Mouse (Mus musculus): ENCODE measurements around the gene Pigw. TPM values are rescaled to one million over a fixed set of nuclear protein-coding genes. Genes with fewer than 3 reads are reported as not detected.

Pigw gene
- polyA plus RNA-seq, 2 experiments: 1.2 to 4.1 TPM

GRCm38 (mm10) chr11:84827901-84828503 is 52.1 kb downstream of the Pigw start:
- H3K4me1 ChIP-seq (replicated peaks; ENCODE audit: control insufficient read depth in 2 of 2, insufficient read depth in 2 of 2, low read length in 1 of 2): peaks cover 27 to 38% of the 10 kb centered on the region in 2 experiments
- H3K4me2 ChIP-seq (ENCODE audit: low read depth): peak overlapping the region; percentile 97
- peak overlapping the region; percentile 99 for H3K9ac ChIP-seq (replicated peaks)
- peak overlapping the region; percentile 93 to 96 for H3K4me3 ChIP-seq (ENCODE audit: insufficient read depth in 1 of 2, low read depth in 2 of 2, low read length in 2 of 2)
- peak overlapping the region; percentile 99 for H3K27ac ChIP-seq
- H3K9me3 ChIP-seq (ENCODE audit: control insufficient read depth, low read length): no peaks in the 10 kb centered on the region
- no peaks in the 10 kb centered on the region for H3K27me3 ChIP-seq (ENCODE audit: control insufficient read depth, insufficient read depth, low read length)
- 20% methylated on average over 3 of the region's 3 CpGs for WGBS (ENCODE audit: insufficient replicate concordance)
- H3K36me3 ChIP-seq (replicated peaks; ENCODE audit: control insufficient read depth, insufficient read depth, low read depth): peaks cover 76% of the 10 kb centered on the region
- TF ChIP-seq CTCF (IDR thresholded peaks at IDR 0.05; ENCODE audit: low read depth) (no peak), EP300 (IDR thresholded peaks at IDR 0.05; ENCODE audit: low read depth) (no peak)
- ATAC-seq (ENCODE audit: insufficient read depth) (no peak), DNase-seq (ENCODE audit: low read depth in 3 of 3, low spot score in 3 of 3) (no peak)

- DNase-seq (ENCODE audit: low read depth in 3 of 3, low spot score in 3 of 3): no peak
- H3K4me1 ChIP-seq (replicated peaks; ENCODE audit: control insufficient read depth in 2 of 2, insufficient read depth in 2 of 2, low read length in 1 of 2): peaks cover 27 to 42% of the 10 kb centered on the region in 2 experiments
- ATAC-seq (ENCODE audit: insufficient read depth): no peak
- no peaks in the 10 kb centered on the region for H3K27me3 ChIP-seq (ENCODE audit: control insufficient read depth, insufficient read depth, low read length)
- H3K9me3 ChIP-seq (ENCODE audit: control insufficient read depth, low read length): no peaks in the 10 kb centered on the region
- peak overlapping the region; percentile 99 for H3K9ac ChIP-seq (replicated peaks)
- peak overlapping the region; percentile 99 for H3K27ac ChIP-seq
- TF ChIP-seq EP300 (IDR thresholded peaks at IDR 0.05; ENCODE audit: low read depth) (no peak), CTCF (IDR thresholded peaks at IDR 0.05; ENCODE audit: low read depth) (no peak)
- H3K4me3 ChIP-seq (ENCODE audit: insufficient read depth in 1 of 2, low read depth in 2 of 2, low read length in 2 of 2): peak overlapping the region; percentile 93 to 96
- peaks cover 76% of the 10 kb centered on the region for H3K36me3 ChIP-seq (replicated peaks; ENCODE audit: control insufficient read depth, insufficient read depth, low read depth)
- peak overlapping the region; percentile 97 for H3K4me2 ChIP-seq (ENCODE audit: low read depth)
These were observed 52.6 kb downstream of the Pigw start for GRCm38 (mm10) chr11:84827492-84827891.

Small RNA genes lying within 50 kb of the gene (microRNA-seq; reads per million reads assigned to microRNA genes)
- not detected for gene Gm23564

Other genes starting within 250 kb of the Pigw start
- gene Mrm1, start 60.8 kb downstream of the Pigw start, polyA plus RNA-seq (2012; rRNA removed): 19.7 and 32.5 TPM in 2 replicates
- gene Mrm1, start 60.8 kb downstream of the Pigw start, polyA plus RNA-seq (2014; fragmentation: Nextera tagmentation; extraction: Ambion mirVana): 12.0 and 13.2 TPM in 2 replicates
- gene Dhrs11, start 51.3 kb downstream of the Pigw start, polyA plus RNA-seq (2012; rRNA removed): 210 and 211 TPM in 2 replicates
- gene Dhrs11, start 51.3 kb downstream of the Pigw start, polyA plus RNA-seq (2014; fragmentation: Nextera tagmentation; extraction: Ambion mirVana): 201 and 216 TPM in 2 replicates
- 37.4 and 63.7 TPM in 2 replicates for gene Ggnbp2, start 9.5 kb downstream of the Pigw start, polyA plus RNA-seq (2012; rRNA removed)
- gene Ggnbp2, start 9.5 kb downstream of the Pigw start, polyA plus RNA-seq (2014; fragmentation: Nextera tagmentation; extraction: Ambion mirVana): 48.5 and 52.9 TPM in 2 replicates
- gene Myo19, start 137 bp downstream of the Pigw start, polyA plus RNA-seq (2012; rRNA removed): 6.5 and 6.8 TPM in 2 replicates
- 3.9 and 4.7 TPM in 2 replicates for gene Myo19, start 137 bp downstream of the Pigw start, polyA plus RNA-seq (2014; fragmentation: Nextera tagmentation; extraction: Ambion mirVana)
- gene Znhit3, start 36.1 kb upstream of the Pigw start, polyA plus RNA-seq (2012; rRNA removed): 15.6 and 19.0 TPM in 2 replicates
- gene Znhit3, start 36.1 kb upstream of the Pigw start, polyA plus RNA-seq (2014; fragmentation: Nextera tagmentation; extraction: Ambion mirVana): 47.9 and 49.8 TPM in 2 replicates
- 0.10 and 0.11 TPM in 2 replicates for gene Car4, start 77.5 kb upstream of the Pigw start, polyA plus RNA-seq (2012; rRNA removed)
- 0.43 and 0.51 TPM in 2 replicates for gene Car4, start 77.5 kb upstream of the Pigw start, polyA plus RNA-seq (2014; fragmentation: Nextera tagmentation; extraction: Ambion mirVana)

Data from liver, embryonic 14.5 days (tissue).